Mouse (Mus musculus): ENCODE results near the gene Ndufa1. TPM values are rescaled to one million over a fixed set of nuclear protein-coding genes. Genes with fewer than 3 reads are reported as not detected.
"Not testable (repeated sequence)": the region's sequence is repeated elsewhere in the genome, so short reads cannot be mapped to it uniquely, and the experiment has no call there.

The Ndufa1 gene
- polyA plus RNA-seq, 1 experiment from 2014 or later: 990 TPM

GRCm38 (mm10) chrX:37168742-37169141, 22.2 kb downstream of the Ndufa1 start, which contains the start of gene Akap14:
TSS of gene Akap14 (minus strand) at chrX:37168842.
- H3K4me1 ChIP-seq (ENCODE audit: control insufficient read depth in 2 of 2, insufficient read depth in 2 of 2, low read length in 2 of 2): no peaks in the 10 kb centered on the region
- H3K36me3 ChIP-seq (ENCODE audit: control insufficient read depth, insufficient read depth, low read length): no peaks in the 10 kb centered on the region
- WGBS: 48% methylated on average over 5 of the region's 5 CpGs
- no peak for ATAC-seq (ENCODE audit: insufficient number of reproducible peaks, insufficient read depth, low FRiP score, low read depth)
- H3K27ac ChIP-seq (replicated peaks in 1 of 2; ENCODE audit: control insufficient read depth in 1 of 2, insufficient read depth in 1 of 2, low read depth in 2 of 2, low read length in 2 of 2): no peak within 1 kb of the TSS
- no peak within 1 kb of the TSS for H3K4me3 ChIP-seq (ENCODE audit: control insufficient read depth in 1 of 2, insufficient read depth in 1 of 2, low read depth in 1 of 2, low read length in 2 of 2)
- no peak within 1 kb of the TSS for H3K4me2 ChIP-seq (ENCODE audit: low read length)
- H3K9ac ChIP-seq (ENCODE audit: low read length): no peak within 1 kb of the TSS
- H3K9me3 ChIP-seq (ENCODE audit: control insufficient read depth, low read length): no peaks in the 10 kb centered on the region
- no peaks in the 10 kb centered on the region for H3K27me3 ChIP-seq (ENCODE audit: control insufficient read depth, insufficient read depth, low read length)

GRCm38 (mm10) chrX:37167085-37167484, 23.9 kb downstream of the Ndufa1 start:
- no peak for ATAC-seq (ENCODE audit: insufficient number of reproducible peaks, insufficient read depth, low FRiP score, low read depth)
- H3K4me2 ChIP-seq (ENCODE audit: low read length): no peak overlapping the region
- H3K9ac ChIP-seq (ENCODE audit: low read length): no peak overlapping the region
- no peaks in the 10 kb centered on the region for H3K9me3 ChIP-seq (ENCODE audit: control insufficient read depth, low read length)
- H3K27me3 ChIP-seq (ENCODE audit: control insufficient read depth, insufficient read depth, low read length): no peaks in the 10 kb centered on the region
- H3K4me1 ChIP-seq (ENCODE audit: control insufficient read depth in 2 of 2, insufficient read depth in 2 of 2, low read length in 2 of 2): no peaks in the 10 kb centered on the region
- no peak overlapping the region for H3K27ac ChIP-seq (replicated peaks in 1 of 2; ENCODE audit: control insufficient read depth in 1 of 2, insufficient read depth in 1 of 2, low read depth in 2 of 2, low read length in 2 of 2)
- no peaks in the 10 kb centered on the region for H3K36me3 ChIP-seq (ENCODE audit: control insufficient read depth, insufficient read depth, low read length)
- no peak overlapping the region for H3K4me3 ChIP-seq (ENCODE audit: control insufficient read depth in 1 of 2, insufficient read depth in 1 of 2, low read depth in 1 of 2, low read length in 2 of 2)
- 34% methylated on average over 3 of the region's 3 CpGs for WGBS

- no peak for ATAC-seq (ENCODE audit: insufficient number of reproducible peaks, insufficient read depth, low FRiP score, low read depth)
- Histone ChIP-seq H3K4me3 (ENCODE audit: control insufficient read depth in 1 of 2, insufficient read depth in 1 of 2, low read depth in 1 of 2, low read length in 2 of 2) (no peak overlapping the region), H3K9me3 (ENCODE audit: control insufficient read depth, low read length) (no peaks in the 10 kb centered on the region), H3K4me2 (ENCODE audit: low read length) (no peak overlapping the region), H3K27ac (replicated peaks in 1 of 2; ENCODE audit: control insufficient read depth in 1 of 2, insufficient read depth in 1 of 2, low read depth in 2 of 2, low read length in 2 of 2) (no peak overlapping the region), H3K36me3 (ENCODE audit: control insufficient read depth, insufficient read depth, low read length) (no peaks in the 10 kb centered on the region), H3K27me3 (ENCODE audit: control insufficient read depth, insufficient read depth, low read length) (no peaks in the 10 kb centered on the region), H3K9ac (ENCODE audit: low read length) (no peak overlapping the region), H3K4me1 (ENCODE audit: control insufficient read depth in 2 of 2, insufficient read depth in 2 of 2, low read length in 2 of 2) (no peaks in the 10 kb centered on the region)
- WGBS: 73% methylated on average over 18 of the region's 18 CpGs
Measured at GRCm38 (mm10) chrX:37163115-37163514, 27.8 kb downstream of the Ndufa1 start.

GRCm38 (mm10) chrX:37161169-37161568, 29.8 kb downstream of the Ndufa1 start:
- Histone ChIP-seq H3K4me2 (ENCODE audit: low read length) (no peak overlapping the region), H3K9me3 (ENCODE audit: control insufficient read depth, low read length) (no peaks in the 10 kb centered on the region), H3K9ac (ENCODE audit: low read length) (no peak overlapping the region), H3K27ac (replicated peaks in 1 of 2; ENCODE audit: control insufficient read depth in 1 of 2, insufficient read depth in 1 of 2, low read depth in 2 of 2, low read length in 2 of 2) (no peak overlapping the region), H3K4me1 (ENCODE audit: control insufficient read depth in 2 of 2, insufficient read depth in 2 of 2, low read length in 2 of 2) (no peaks in the 10 kb centered on the region), H3K27me3 (ENCODE audit: control insufficient read depth, insufficient read depth, low read length) (no peaks in the 10 kb centered on the region), H3K4me3 (ENCODE audit: control insufficient read depth in 1 of 2, insufficient read depth in 1 of 2, low read depth in 1 of 2, low read length in 2 of 2) (no peak overlapping the region), H3K36me3 (ENCODE audit: control insufficient read depth, insufficient read depth, low read length) (no peaks in the 10 kb centered on the region)
- no peak for ATAC-seq (ENCODE audit: insufficient number of reproducible peaks, insufficient read depth, low FRiP score, low read depth)
- 74% methylated on average over 10 of the region's 10 CpGs for WGBS

- Histone ChIP-seq H3K9ac (ENCODE audit: low read length) (no peak overlapping the region), H3K27me3 (ENCODE audit: control insufficient read depth, insufficient read depth, low read length) (no peaks in the 10 kb centered on the region), H3K36me3 (ENCODE audit: control insufficient read depth, insufficient read depth, low read length) (peaks cover 7% of the 10 kb centered on the region; the same call in 1 of the 2 replicates), H3K4me1 (ENCODE audit: control insufficient read depth in 2 of 2, insufficient read depth in 2 of 2, low read length in 2 of 2) (no peaks in the 10 kb centered on the region), H3K27ac (replicated peaks in 1 of 2; ENCODE audit: control insufficient read depth in 1 of 2, insufficient read depth in 1 of 2, low read depth in 2 of 2, low read length in 2 of 2) (no peak overlapping the region), H3K9me3 (ENCODE audit: control insufficient read depth, low read length) (no peaks in the 10 kb centered on the region), H3K4me2 (ENCODE audit: low read length) (no peak overlapping the region), H3K4me3 (ENCODE audit: control insufficient read depth in 1 of 2, insufficient read depth in 1 of 2, low read depth in 1 of 2, low read length in 2 of 2) (no peak overlapping the region)
- WGBS: 54% methylated on average over 4 of the region's 4 CpGs
- no peak for ATAC-seq (ENCODE audit: insufficient number of reproducible peaks, insufficient read depth, low FRiP score, low read depth)
Measured at GRCm38 (mm10) chrX:37157839-37158238, 33.1 kb downstream of the Ndufa1 start.

- WGBS: 88% methylated on average over 2 of the region's 2 CpGs
- ATAC-seq (ENCODE audit: insufficient number of reproducible peaks, insufficient read depth, low FRiP score, low read depth): no peak
- H3K4me3 ChIP-seq (ENCODE audit: control insufficient read depth in 1 of 2, insufficient read depth in 1 of 2, low read depth in 1 of 2, low read length in 2 of 2): no peak overlapping the region
- no peak overlapping the region for H3K9ac ChIP-seq (ENCODE audit: low read length)
- H3K36me3 ChIP-seq (ENCODE audit: control insufficient read depth, insufficient read depth, low read length): peaks cover 31% of the 10 kb centered on the region
- H3K27me3 ChIP-seq (ENCODE audit: control insufficient read depth, insufficient read depth, low read length): no peaks in the 10 kb centered on the region
- no peak overlapping the region for H3K27ac ChIP-seq (replicated peaks in 1 of 2; ENCODE audit: control insufficient read depth in 1 of 2, insufficient read depth in 1 of 2, low read depth in 2 of 2, low read length in 2 of 2)
- no peaks in the 10 kb centered on the region for H3K4me1 ChIP-seq (ENCODE audit: control insufficient read depth in 2 of 2, insufficient read depth in 2 of 2, low read length in 2 of 2)
- H3K4me2 ChIP-seq (ENCODE audit: low read length): no peak overlapping the region
- no peaks in the 10 kb centered on the region for H3K9me3 ChIP-seq (ENCODE audit: control insufficient read depth, low read length)
Measured at GRCm38 (mm10) chrX:37144954-37145353, 46.0 kb downstream of the Ndufa1 start.

- H3K4me1 ChIP-seq (ENCODE audit: control insufficient read depth in 2 of 2, insufficient read depth in 2 of 2, low read length in 2 of 2); H3K4me3 ChIP-seq (ENCODE audit: control insufficient read depth in 1 of 2, insufficient read depth in 1 of 2, low read depth in 1 of 2, low read length in 2 of 2); H3K4me2 ChIP-seq (ENCODE audit: low read length); H3K27me3 ChIP-seq (ENCODE audit: control insufficient read depth, insufficient read depth, low read length); H3K9me3 ChIP-seq (ENCODE audit: control insufficient read depth, low read length); ATAC-seq (ENCODE audit: insufficient number of reproducible peaks, insufficient read depth, low FRiP score, low read depth); H3K9ac ChIP-seq (ENCODE audit: low read length); H3K27ac ChIP-seq (replicated peaks in 1 of 2; ENCODE audit: control insufficient read depth in 1 of 2, insufficient read depth in 1 of 2, low read depth in 2 of 2, low read length in 2 of 2): not testable (repeated sequence)
- no CpG with 5 or more reads among the region's 4 CpGs for WGBS
- peaks cover 31% of the 10 kb centered on the region for H3K36me3 ChIP-seq (ENCODE audit: control insufficient read depth, insufficient read depth, low read length)
Measured at GRCm38 (mm10) chrX:37144498-37144897, 46.5 kb downstream of the Ndufa1 start.

- no peak overlapping the region for H3K4me2 ChIP-seq (ENCODE audit: low read length)
- H3K4me3 ChIP-seq (ENCODE audit: control insufficient read depth in 1 of 2, insufficient read depth in 1 of 2, low read depth in 1 of 2, low read length in 2 of 2): no peak overlapping the region
- no peaks in the 10 kb centered on the region for H3K27me3 ChIP-seq (ENCODE audit: control insufficient read depth, insufficient read depth, low read length)
- H3K4me1 ChIP-seq (ENCODE audit: control insufficient read depth in 2 of 2, insufficient read depth in 2 of 2, low read length in 2 of 2): no peaks in the 10 kb centered on the region
- H3K9me3 ChIP-seq (ENCODE audit: control insufficient read depth, low read length): no peaks in the 10 kb centered on the region
- H3K9ac ChIP-seq (ENCODE audit: low read length): no peak overlapping the region
- H3K27ac ChIP-seq (replicated peaks in 1 of 2; ENCODE audit: control insufficient read depth in 1 of 2, insufficient read depth in 1 of 2, low read depth in 2 of 2, low read length in 2 of 2): no peak overlapping the region
- 79% methylated on average over 3 of the region's 3 CpGs for WGBS
- peaks cover 47% of the 10 kb centered on the region for H3K36me3 ChIP-seq (ENCODE audit: control insufficient read depth, insufficient read depth, low read length)
- ATAC-seq (ENCODE audit: insufficient number of reproducible peaks, insufficient read depth, low FRiP score, low read depth): no peak
Measured at GRCm38 (mm10) chrX:37141732-37142131, 49.2 kb downstream of the Ndufa1 start.

Data from heart, embryonic 14.5 days (tissue).